Mouse (Mus musculus): ENCODE data around the gene Trim2.

DNA sequence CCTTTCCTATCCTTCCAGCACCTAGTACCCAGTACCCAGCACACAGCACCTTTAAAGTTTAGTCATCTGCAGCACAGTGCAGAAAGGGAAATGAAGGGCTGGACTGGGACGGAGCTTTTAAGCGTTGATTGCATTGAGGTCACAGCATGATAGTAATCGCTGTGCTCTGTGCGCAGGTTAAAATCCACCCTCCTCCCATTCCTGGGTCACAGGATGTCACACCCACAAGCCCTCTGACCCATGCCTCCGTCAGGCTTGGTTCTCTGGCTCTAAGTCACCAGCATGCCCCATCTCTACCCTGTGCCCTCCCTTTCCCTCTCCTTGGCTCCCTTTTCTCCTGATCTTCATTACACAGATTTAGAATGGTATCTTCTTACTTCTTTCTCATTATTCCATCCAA, 20.4 kb downstream of the Trim2 start:
- TF ChIP-seq CTCF (IDR thresholded peaks at IDR 0.05; ENCODE audit: control insufficient read depth, insufficient read depth, insufficient replicate concordance, low read depth, low read length) (no peak), POLR2A (IDR thresholded peaks at IDR 0.05; ENCODE audit: control insufficient read depth, low read depth, low read length) (no peak)

Data from testis, adult 2 months (tissue).